Mouse (Mus musculus) adrenal gland, adult 10 weeks (tissue): ENCODE results near the gene Klrb1c. TPM values are rescaled to one million over a fixed set of nuclear protein-coding genes. Genes with fewer than 3 reads are reported as not detected.

Experiments used
- polyA plus RNA-seq: library from polyadenylated mRNA; stranded (reverse); fragments of 350-450 nt; fragmentation: Illumina TruSeq; extraction: RNeasy Lipid Tissue Mini Kit (QIAGEN cat#74804); gene quantifications from one replicate; pipeline ENCODE4 v1.2.3, GENCODE M21; 2014; ENCODE audit warnings: low read depth, low replicate concordance

The Klrb1c gene
- 2.2 TPM for polyA plus RNA-seq

GRCm38 (mm10) chr6:128789115-128789514 is at the start of gene Klrb1c:
Gene Klrb1c (minus strand): TSS chr6:128789215.

GRCm38 (mm10) chr6:128826132-128826531 is 37.1 kb upstream of the Klrb1c start, which contains the start of the genes Gm44511 and Klrb1b:
Gene Gm44511 (minus strand): TSS chr6:128826315.
Gene Klrb1b (minus strand): TSS chr6:128826331.

Other genes starting within 250 kb of the Klrb1c start
- not detected for gene A2ml1, start 207.6 kb downstream of the Klrb1c start, polyA plus RNA-seq
- not detected for gene Klrb1a, start 165.7 kb downstream of the Klrb1c start, polyA plus RNA-seq
- gene Clec2h, start 126.8 kb downstream of the Klrb1c start, polyA plus RNA-seq, result not detected
- not detected for gene Klrb1, start 66.2 kb downstream of the Klrb1c start, polyA plus RNA-seq
- not detected for gene Gm44511, start 37.1 kb upstream of the Klrb1c start, polyA plus RNA-seq
- 0.64 TPM for gene Klrb1b, start 37.1 kb upstream of the Klrb1c start, polyA plus RNA-seq
- 0.47 TPM for gene Clec2i, start 98.4 kb upstream of the Klrb1c start, polyA plus RNA-seq
- gene BC035044, start 101.9 kb upstream of the Klrb1c start, polyA plus RNA-seq, result 0.64 TPM
- gene Clec2g, start 145.2 kb upstream of the Klrb1c start, polyA plus RNA-seq, result not detected